Mouse (Mus musculus) stomach, postnatal 0 days (tissue): ENCODE data around the gene Tubd1.

ENCODE experiments used
- CTCF ChIP-seq: IDR thresholded peaks from 2 replicates; pipeline ENCODE4 v1.5.1; 2016; ENCODE audit warnings: antibody characterized with exemption, low read depth, mild to moderate bottlenecking, moderate library complexity
- EP300 ChIP-seq: optimal IDR thresholded peaks from 2 replicates; pipeline ENCODE3; 2016; ENCODE audit warnings: antibody characterized with exemption

DNA sequence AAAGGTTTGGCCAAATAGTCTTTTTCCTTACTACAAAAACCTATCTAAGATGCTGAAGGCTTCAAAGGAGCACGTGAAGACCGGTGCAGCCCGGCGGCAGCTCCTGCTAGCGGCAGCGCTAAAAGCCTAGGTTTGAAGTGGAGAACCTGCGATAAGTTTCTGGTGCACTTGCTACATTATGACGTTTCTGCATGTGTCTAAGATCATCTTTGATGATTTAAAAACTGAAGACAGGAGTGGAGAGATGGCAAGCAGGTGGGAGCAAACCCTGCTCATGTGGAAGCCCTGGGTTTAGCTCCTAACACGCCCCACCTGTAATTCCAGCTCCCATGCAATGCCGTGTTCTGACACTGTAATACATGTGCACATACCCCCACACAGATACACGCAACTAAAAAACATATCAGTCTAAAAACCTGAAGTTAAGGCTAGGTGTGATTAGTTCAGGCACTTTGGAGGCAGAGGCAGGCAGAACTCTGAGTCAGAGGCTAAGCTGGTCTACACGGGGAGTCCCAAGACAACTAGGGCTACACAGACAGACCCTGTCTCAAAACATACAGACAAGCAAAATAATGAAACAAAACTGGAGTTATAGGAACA lies 37.3 kb downstream of the Tubd1 start:
- TF ChIP-seq CTCF = no peak
- no peak for TF ChIP-seq EP300
